Mouse (Mus musculus): ENCODE measurements around the gene Chmp6. TPM values are rescaled to one million over a fixed set of nuclear protein-coding genes. Genes with fewer than 3 reads are reported as not detected.

Chmp6 gene
- polyA plus RNA-seq, 2 experiments: 15.2 to 25.2 TPM

DNA sequence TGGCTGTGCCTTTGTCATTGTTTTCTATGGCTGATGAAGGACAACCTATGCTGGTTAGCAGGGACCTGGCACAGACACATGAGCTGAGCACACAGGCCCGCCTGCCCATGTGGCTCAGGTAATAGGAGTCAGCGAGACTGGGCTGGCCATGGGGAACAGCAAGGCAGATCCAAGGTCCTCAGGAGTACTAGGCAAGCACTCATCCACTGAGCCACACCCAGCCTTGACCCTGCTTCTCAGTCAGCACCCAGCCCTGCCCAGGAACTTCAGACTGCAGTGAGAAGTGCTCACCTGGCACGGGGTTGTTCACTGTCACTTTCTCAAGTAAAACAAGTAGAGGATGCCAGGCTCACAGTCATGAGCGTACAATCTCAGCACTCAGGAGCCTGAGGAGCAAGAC is 39.6 kb upstream of the Chmp6 start:
- 79% methylated on average over 4 of the region's 4 CpGs for WGBS (ENCODE audit: insufficient replicate concordance)
- ATAC-seq (ENCODE audit: insufficient read depth): no peak
- Histone ChIP-seq H3K4me1 (replicated peaks; ENCODE audit: control insufficient read depth in 2 of 2, insufficient read depth in 2 of 2, low read length in 1 of 2) (no peaks in the 10 kb centered on the region), H3K9me3 (ENCODE audit: control insufficient read depth, low read length) (no peaks in the 10 kb centered on the region), H3K4me3 (ENCODE audit: insufficient read depth in 1 of 2, low read depth in 2 of 2, low read length in 2 of 2) (no peak overlapping the region), H3K9ac (replicated peaks) (no peak overlapping the region), H3K36me3 (replicated peaks; ENCODE audit: control insufficient read depth, insufficient read depth, low read depth) (peaks cover 4% of the 10 kb centered on the region), H3K27me3 (ENCODE audit: control insufficient read depth, insufficient read depth, low read length) (no peaks in the 10 kb centered on the region), H3K4me2 (ENCODE audit: low read depth) (no peak overlapping the region), H3K27ac (no peak overlapping the region)
- no peak for TF ChIP-seq EP300 (IDR thresholded peaks at IDR 0.05; ENCODE audit: low read depth)
- TF ChIP-seq CTCF (IDR thresholded peaks at IDR 0.05; ENCODE audit: low read depth): no peak
- no peak for DNase-seq (ENCODE audit: low read depth in 3 of 3, low spot score in 3 of 3)

DNA sequence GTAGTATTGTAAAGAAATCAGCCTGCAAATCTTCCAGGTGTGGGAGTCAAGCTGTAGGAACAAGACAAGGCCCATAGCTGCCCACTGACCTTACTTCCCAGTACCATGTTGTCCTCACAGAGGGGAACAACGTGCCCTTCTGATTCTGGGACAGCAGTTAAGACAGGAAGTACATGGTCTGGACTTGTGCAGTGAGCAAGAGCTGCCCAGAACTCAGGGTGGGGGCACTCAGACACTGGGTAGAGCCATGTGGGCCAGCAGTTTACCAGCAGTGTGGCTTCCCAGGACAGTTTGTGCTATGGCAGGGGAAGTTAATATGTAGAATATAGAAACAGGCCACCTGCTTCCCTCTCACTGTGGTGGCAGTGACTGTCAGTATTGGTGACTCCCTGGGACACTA is 38.4 kb upstream of the Chmp6 start:
- DNase-seq (ENCODE audit: low read depth in 3 of 3, low spot score in 3 of 3) (no peak), ATAC-seq (ENCODE audit: insufficient read depth) (no peak)
- H3K27ac ChIP-seq: no peak overlapping the region
- TF ChIP-seq EP300 (IDR thresholded peaks at IDR 0.05; ENCODE audit: low read depth): no peak
- no peak for TF ChIP-seq CTCF (IDR thresholded peaks at IDR 0.05; ENCODE audit: low read depth)
- H3K36me3 ChIP-seq (replicated peaks; ENCODE audit: control insufficient read depth, insufficient read depth, low read depth): peaks cover 4% of the 10 kb centered on the region
- no peak overlapping the region for H3K9ac ChIP-seq (replicated peaks)
- H3K4me3 ChIP-seq (ENCODE audit: insufficient read depth in 1 of 2, low read depth in 2 of 2, low read length in 2 of 2): no peak overlapping the region
- H3K9me3 ChIP-seq (ENCODE audit: control insufficient read depth, low read length): no peaks in the 10 kb centered on the region
- no peaks in the 10 kb centered on the region for H3K27me3 ChIP-seq (ENCODE audit: control insufficient read depth, insufficient read depth, low read length)
- 35% methylated on average over 1 of the region's 1 CpGs for WGBS (ENCODE audit: insufficient replicate concordance)
- no peaks in the 10 kb centered on the region for H3K4me1 ChIP-seq (replicated peaks; ENCODE audit: control insufficient read depth in 2 of 2, insufficient read depth in 2 of 2, low read length in 1 of 2)
- H3K4me2 ChIP-seq (ENCODE audit: low read depth): no peak overlapping the region

DNA sequence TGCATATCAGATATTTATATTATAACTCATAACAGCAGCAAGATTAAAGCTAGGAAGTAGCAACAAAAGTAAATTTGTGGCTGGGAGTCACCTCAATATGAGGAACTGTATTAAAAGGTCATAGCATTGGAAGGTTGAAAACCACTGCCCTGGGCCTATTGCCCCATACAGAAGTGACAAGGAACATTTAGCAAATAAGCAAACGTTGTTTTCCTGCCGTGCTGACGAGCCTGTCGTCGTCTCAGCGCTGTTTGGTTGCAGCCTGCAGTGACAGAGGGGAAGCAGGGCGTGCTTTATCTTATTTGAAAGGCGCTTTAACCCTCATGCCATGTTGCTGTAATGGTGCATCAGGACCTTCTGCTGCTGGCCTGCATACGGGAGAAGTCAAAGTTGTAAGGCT is 37.6 kb upstream of the Chmp6 start:
- no peak overlapping the region for H3K27ac ChIP-seq
- H3K4me1 ChIP-seq (replicated peaks; ENCODE audit: control insufficient read depth in 2 of 2, insufficient read depth in 2 of 2, low read length in 1 of 2): no peaks in the 10 kb centered on the region
- H3K4me3 ChIP-seq (ENCODE audit: insufficient read depth in 1 of 2, low read depth in 2 of 2, low read length in 2 of 2): no peak overlapping the region
- H3K27me3 ChIP-seq (ENCODE audit: control insufficient read depth, insufficient read depth, low read length): no peaks in the 10 kb centered on the region
- H3K9me3 ChIP-seq (ENCODE audit: control insufficient read depth, low read length): no peaks in the 10 kb centered on the region
- 65% methylated on average over 9 of the region's 9 CpGs for WGBS (ENCODE audit: insufficient replicate concordance)
- H3K9ac ChIP-seq (replicated peaks): no peak overlapping the region
- no peak for ATAC-seq (ENCODE audit: insufficient read depth)
- DNase-seq (ENCODE audit: low read depth in 3 of 3, low spot score in 3 of 3): no peak
- H3K4me2 ChIP-seq (ENCODE audit: low read depth): no peak overlapping the region
- TF ChIP-seq EP300 (IDR thresholded peaks at IDR 0.05; ENCODE audit: low read depth) (no peak), CTCF (IDR thresholded peaks at IDR 0.05; ENCODE audit: low read depth) (no peak)
- H3K36me3 ChIP-seq (replicated peaks; ENCODE audit: control insufficient read depth, insufficient read depth, low read depth): peaks cover 4% of the 10 kb centered on the region

DNA sequence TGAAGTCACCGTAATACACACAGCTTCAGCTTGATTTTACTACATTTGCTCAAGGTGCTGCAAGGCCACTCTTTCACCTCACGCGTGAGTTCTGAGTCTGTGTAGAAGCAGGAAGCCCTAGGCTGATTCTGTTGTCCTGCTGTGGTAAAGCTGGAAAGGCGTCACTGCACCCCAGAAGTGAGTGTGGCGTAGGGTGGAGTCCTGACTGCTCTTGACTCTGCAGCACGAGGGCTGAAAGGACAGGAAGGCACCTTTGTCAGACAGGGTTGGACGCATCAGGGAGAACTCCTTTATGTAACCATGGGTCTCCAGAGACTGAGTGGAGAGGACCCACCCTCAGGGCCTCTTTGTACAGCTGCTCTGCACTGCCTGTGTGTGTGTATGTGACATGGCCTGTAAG is 36.1 kb upstream of the Chmp6 start:
- 75% methylated on average over 7 of the region's 7 CpGs for WGBS (ENCODE audit: insufficient replicate concordance)
- no peaks in the 10 kb centered on the region for H3K9me3 ChIP-seq (ENCODE audit: control insufficient read depth, low read length)
- H3K4me3 ChIP-seq (ENCODE audit: insufficient read depth in 1 of 2, low read depth in 2 of 2, low read length in 2 of 2): no peak overlapping the region
- no peak overlapping the region for H3K9ac ChIP-seq (replicated peaks)
- H3K27me3 ChIP-seq (ENCODE audit: control insufficient read depth, insufficient read depth, low read length): no peaks in the 10 kb centered on the region
- DNase-seq (ENCODE audit: low read depth in 3 of 3, low spot score in 3 of 3) (no peak), ATAC-seq (ENCODE audit: insufficient read depth) (no peak)
- TF ChIP-seq EP300 (IDR thresholded peaks at IDR 0.05; ENCODE audit: low read depth) (no peak), CTCF (IDR thresholded peaks at IDR 0.05; ENCODE audit: low read depth) (no peak)
- peaks cover 2% of the 10 kb centered on the region for H3K36me3 ChIP-seq (replicated peaks; ENCODE audit: control insufficient read depth, insufficient read depth, low read depth)
- no peak overlapping the region for H3K4me2 ChIP-seq (ENCODE audit: low read depth)
- no peaks in the 10 kb centered on the region for H3K4me1 ChIP-seq (replicated peaks; ENCODE audit: control insufficient read depth in 2 of 2, insufficient read depth in 2 of 2, low read length in 1 of 2)
- H3K27ac ChIP-seq: no peak overlapping the region

DNA sequence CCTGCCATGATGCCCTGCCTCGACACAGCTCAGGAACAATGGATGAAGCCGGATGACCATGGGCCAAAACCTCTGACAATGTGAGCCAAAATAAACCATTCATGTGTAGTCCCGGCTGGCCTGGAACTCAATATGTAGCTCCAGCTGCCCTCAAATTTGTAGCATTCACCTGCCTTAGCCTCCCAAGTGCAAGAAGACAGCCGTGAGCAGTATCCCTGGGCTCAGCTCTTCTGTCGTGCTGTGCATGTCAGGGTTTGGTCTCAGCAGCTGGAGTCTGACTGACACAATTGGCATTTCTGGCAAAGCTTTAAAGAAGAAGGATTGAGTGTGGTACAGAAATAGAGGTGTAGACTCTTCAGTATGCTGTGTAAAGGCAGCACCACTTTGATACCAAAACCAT is 33.7 kb upstream of the Chmp6 start:
- Histone ChIP-seq H3K4me1 (replicated peaks; ENCODE audit: control insufficient read depth in 2 of 2, insufficient read depth in 2 of 2, low read length in 1 of 2) (no peaks in the 10 kb centered on the region), H3K4me2 (ENCODE audit: low read depth) (no peak overlapping the region), H3K9me3 (ENCODE audit: control insufficient read depth, low read length) (no peaks in the 10 kb centered on the region), H3K27ac (no peak overlapping the region), H3K4me3 (ENCODE audit: insufficient read depth in 1 of 2, low read depth in 2 of 2, low read length in 2 of 2) (no peak overlapping the region), H3K36me3 (replicated peaks; ENCODE audit: control insufficient read depth, insufficient read depth, low read depth) (peaks cover 2% of the 10 kb centered on the region), H3K27me3 (ENCODE audit: control insufficient read depth, insufficient read depth, low read length) (no peaks in the 10 kb centered on the region), H3K9ac (replicated peaks) (no peak overlapping the region)
- no peak for DNase-seq (ENCODE audit: low read depth in 3 of 3, low spot score in 3 of 3)
- TF ChIP-seq CTCF (IDR thresholded peaks at IDR 0.05; ENCODE audit: low read depth) (no peak), EP300 (IDR thresholded peaks at IDR 0.05; ENCODE audit: low read depth) (no peak)
- no peak for ATAC-seq (ENCODE audit: insufficient read depth)
- whole genome bisulfite sequencing (ENCODE audit: insufficient replicate concordance): 78% methylated on average over 5 of the region's 5 CpGs

Data from liver, embryonic 14.5 days (tissue).